Mouse (Mus musculus) thymus, postnatal 0 days (tissue): Measurements from ENCODE around the gene Mdh1b. TPM values are rescaled to one million over a fixed set of nuclear protein-coding genes. Genes with fewer than 3 reads are reported as not detected.

Source experiments
- DNase-seq: peaks from one replicate; pipeline ENCODE4 v3.0.0-alpha.2; 2015; ENCODE audit warnings: low spot score
- polyA plus RNA-seq: library from polyadenylated mRNA; unstranded; fragments of >200 nt; fragmentation: Nextera tagmentation; extraction: Ambion mirVana; gene quantifications from 2 replicates; pipeline ENCODE4 v1.2.1, GENCODE M21; 2015

Gene Mdh1b
- polyA plus RNA-seq, 1 experiment from 2014 or later = not detected

DNA sequence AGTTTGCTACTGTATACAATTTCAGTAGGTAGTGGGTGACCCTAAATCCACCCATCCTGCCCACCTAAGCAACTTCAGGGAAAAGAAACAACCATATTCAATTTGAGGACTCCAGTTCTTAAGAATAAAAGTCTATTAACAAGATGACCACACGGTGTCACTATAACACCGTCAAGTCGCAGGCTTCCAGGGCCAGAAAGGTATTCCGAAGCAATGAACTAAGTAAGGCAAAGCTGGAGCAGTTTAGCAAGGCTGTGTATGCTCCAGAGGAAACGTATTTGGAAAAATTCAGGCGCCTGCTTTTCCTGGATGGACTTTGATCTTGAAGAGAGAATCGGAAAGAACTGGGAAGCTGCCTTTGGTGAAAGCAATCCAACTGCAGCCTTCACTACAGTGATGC, 70.5 kb downstream of the Mdh1b start:
- DNase-seq = peak; percentile 71

DNA sequence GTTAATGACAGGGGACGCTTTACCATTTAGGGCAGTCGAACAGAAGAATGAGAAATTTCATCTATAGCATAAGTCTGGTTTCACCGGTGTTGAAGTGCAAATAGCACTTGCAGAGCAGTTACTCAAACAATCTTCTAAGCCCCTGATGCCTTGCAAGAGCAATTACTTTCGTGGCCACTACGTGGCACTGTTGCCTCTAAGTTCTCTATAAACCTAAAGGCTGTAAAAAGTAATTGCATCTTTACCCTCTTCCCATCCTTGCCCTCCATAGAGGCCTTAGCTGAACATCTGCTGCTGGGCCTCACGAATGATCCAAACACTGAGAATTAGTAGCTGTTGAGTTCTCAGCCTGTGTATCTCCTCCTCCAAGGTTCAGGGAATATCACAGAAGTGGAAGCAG, 72.1 kb downstream of the Mdh1b start:
- peak; percentile 64 for DNase-seq

Other genes with a start within 250 kb of the Mdh1b start
- gene Gm39653, start 114.3 kb downstream of the Mdh1b start, polyA plus RNA-seq = not detected in 2 replicates
- gene Dytn, start 43.4 kb downstream of the Mdh1b start, polyA plus RNA-seq = not detected in 2 replicates
- gene Fastkd2, start 296 bp upstream of the Mdh1b start, polyA plus RNA-seq = 42.2 and 46.3 TPM in 2 replicates
- not detected in 2 replicates for gene 4933402D24Rik, start 38.9 kb upstream of the Mdh1b start, polyA plus RNA-seq